Mouse (Mus musculus): ENCODE data around the gene Olfr1216.

- TF ChIP-seq CTCF (IDR thresholded peaks at IDR 0.05; ENCODE audit: control insufficient read depth, insufficient read depth, low read length): no peak
- TF ChIP-seq POLR2A (IDR thresholded peaks at IDR 0.05; ENCODE audit: borderline replicate concordance, control insufficient read depth, low read depth, low read length): no peak
These were observed 25.6 kb downstream of the Olfr1216 start, which contains the start of gene Olfr1214 for GRCm38 (mm10) chr2:88992553-88992952.
